Mouse (Mus musculus) forebrain, embryonic 15.5 days (tissue): ENCODE results near the gene Gm11060. TPM values are rescaled to one million over a fixed set of nuclear protein-coding genes. Genes with fewer than 3 reads are reported as not detected.

Experiments used
- ATAC-seq: fragments of 200-750 bp; cut with Nextera tagmentation; replicated peaks from 2 replicates; pipeline ENCODE4 v1.8.0; 2017; ENCODE audit warnings: mild to moderate bottlenecking, moderate TSS enrichment, moderate library complexity
- H3K27ac ChIP-seq: fragments of 300-500 bp; sonication (generic); replicated peaks from 2 replicates; pipeline ENCODE4 v1.5.1; 2015; ENCODE audit warnings: mild to moderate bottlenecking, inconsistent platforms
- H3K27me3 ChIP-seq: fragments of 300-500 bp; sonication (generic); 2 replicates; pipeline ENCODE4 v1.6.1; 2015; ENCODE audit warnings: inconsistent platforms
- H3K36me3 ChIP-seq: fragments of 300-500 bp; sonication (generic); 2 replicates; pipeline ENCODE4 v1.6.1; 2015; ENCODE audit warnings: mild to moderate bottlenecking, inconsistent platforms
- H3K4me1 ChIP-seq: fragments of 300-500 bp; sonication (generic); 2 replicates; pipeline ENCODE4 v1.6.1; 2015; ENCODE audit warnings: inconsistent platforms
- H3K4me2 ChIP-seq: fragments of 300-500 bp; sonication (generic); replicated peaks from 2 replicates; pipeline ENCODE4 v1.6.1; 2015; ENCODE audit warnings: mild to moderate bottlenecking, inconsistent platforms
- H3K4me3 ChIP-seq: fragments of 300-500 bp; sonication (generic); 2 replicates; pipeline ENCODE4 v1.5.1; 2015; ENCODE audit warnings: mild to moderate bottlenecking, inconsistent platforms
- H3K9ac ChIP-seq: fragments of 300-500 bp; sonication (generic); replicated peaks from 2 replicates; pipeline ENCODE4 v1.6.1; 2015; ENCODE audit warnings: mild to moderate bottlenecking, inconsistent platforms
- H3K9me3 ChIP-seq: fragments of 300-500 bp; sonication (generic); 2 replicates; pipeline ENCODE4 v1.6.1; 2016; ENCODE audit warnings: inconsistent platforms
- WGBS: fragments of 180-500 bp; shearing (Covaris S2); methylation state at CpG from one replicate; pipeline ENCODE4 v1.1.7; 2015; ENCODE audit warnings: mixed read lengths; 5-methylcytosine and 5-hydroxymethylcytosine counted together
- polyA plus RNA-seq: library from polyadenylated mRNA; unstranded; fragments of >200 nt; fragmentation: Nextera tagmentation; extraction: Ambion mirVana; gene quantifications from 2 replicates; pipeline ENCODE4 v1.2.1, GENCODE M21; 2015

Gene Gm11060
- polyA plus RNA-seq, 1 experiment from 2014 or later: not detected

DNA sequence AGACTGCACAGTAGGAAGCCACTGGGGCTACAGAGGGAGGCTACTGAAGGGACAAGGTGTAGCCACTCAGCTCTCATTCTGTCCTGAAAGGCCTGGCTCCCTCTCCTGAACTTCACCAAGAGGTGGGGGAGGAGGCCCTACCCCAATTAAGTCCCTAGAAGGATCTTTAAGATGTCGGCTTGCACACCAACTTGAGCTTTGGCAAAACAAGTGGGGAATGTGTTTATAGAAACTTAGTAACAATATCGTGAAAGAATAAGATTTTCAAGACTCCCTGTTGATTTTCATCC lies 39.9 kb downstream of the Gm11060 start:
- WGBS: 2% methylated on average over 2 of the region's 2 CpGs
- Histone ChIP-seq H3K9ac (no peak overlapping the region), H3K36me3 (no peaks in the 10 kb centered on the region), H3K27me3 (peaks cover 90% of the 10 kb centered on the region), H3K9me3 (no peaks in the 10 kb centered on the region), H3K4me1 (peaks cover 21% of the 10 kb centered on the region), H3K4me3 (no peak overlapping the region), H3K4me2 (no peak overlapping the region), H3K27ac (no peak overlapping the region)
- no peak for ATAC-seq

DNA sequence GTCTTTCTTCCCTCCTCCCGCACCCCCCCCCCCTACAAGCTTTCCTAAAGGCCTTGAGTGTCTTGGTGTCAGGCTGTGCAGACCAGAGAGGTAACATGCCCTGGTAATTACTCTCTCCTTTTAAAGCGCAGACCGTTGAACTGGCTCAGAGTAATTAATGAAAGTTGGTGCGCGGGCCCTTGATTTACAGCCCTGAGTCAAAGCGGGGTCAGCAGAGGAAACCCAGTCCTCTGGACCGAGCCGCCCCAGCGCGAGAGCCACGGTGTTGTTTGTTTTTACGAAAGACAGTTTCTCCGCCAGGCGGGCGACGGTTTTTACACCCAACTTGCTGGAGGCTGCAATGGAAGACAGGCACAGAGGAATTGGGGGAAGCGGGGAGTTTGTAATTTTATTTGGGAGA lies 40.5 kb downstream of the Gm11060 start:
- WGBS: under 1% methylated on average over 17 of the region's 17 CpGs
- Histone ChIP-seq H3K4me2 (no peak overlapping the region), H3K4me3 (no peak overlapping the region), H3K36me3 (no peaks in the 10 kb centered on the region), H3K27ac (no peak overlapping the region), H3K4me1 (peaks cover 16% of the 10 kb centered on the region), H3K9me3 (no peaks in the 10 kb centered on the region), H3K9ac (no peak overlapping the region), H3K27me3 (peaks cover 90% of the 10 kb centered on the region)
- no peak for ATAC-seq

DNA sequence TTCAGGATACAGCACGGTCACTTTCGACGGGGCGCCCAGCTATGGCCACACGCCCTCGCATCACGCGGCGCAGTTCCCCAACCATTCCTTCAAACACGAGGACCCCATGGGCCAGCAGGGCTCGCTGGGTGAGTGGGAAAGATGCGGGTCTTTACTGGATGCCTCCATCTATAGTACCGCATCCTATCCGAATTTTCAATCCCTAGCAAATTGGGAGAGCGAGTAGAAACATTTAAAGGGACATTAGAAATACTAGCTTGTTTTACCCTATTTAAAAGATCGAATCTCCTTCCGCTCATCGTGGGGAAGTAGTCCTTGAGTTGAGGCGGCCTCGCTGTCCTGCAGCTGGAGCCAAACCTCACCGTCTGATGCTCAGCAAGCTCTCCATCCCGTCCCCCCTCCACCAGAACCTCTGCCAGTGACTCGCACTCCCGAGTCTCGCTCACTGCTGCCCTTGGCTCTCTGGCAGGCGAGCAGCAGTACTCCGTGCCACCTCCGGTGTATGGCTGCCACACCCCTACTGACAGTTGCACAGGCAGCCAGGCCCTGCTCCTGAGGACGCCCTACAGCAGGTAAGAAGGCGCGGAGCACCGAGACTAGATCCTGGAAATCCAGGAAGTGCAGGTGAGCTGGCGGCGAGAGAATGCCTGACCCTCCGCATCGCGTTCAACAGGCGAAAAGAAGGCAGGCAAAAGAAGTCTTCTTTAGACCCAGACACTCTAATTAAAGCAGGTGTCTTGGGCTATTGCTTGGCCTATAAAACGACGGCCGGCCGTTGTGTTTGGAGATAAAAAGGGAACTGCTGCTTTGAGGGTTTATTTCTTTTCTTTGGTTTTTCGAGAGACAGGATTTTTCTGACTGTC lies 41.3 kb downstream of the Gm11060 start:
- no peak; the same call in 1 of the 2 replicates for ATAC-seq

DNA sequence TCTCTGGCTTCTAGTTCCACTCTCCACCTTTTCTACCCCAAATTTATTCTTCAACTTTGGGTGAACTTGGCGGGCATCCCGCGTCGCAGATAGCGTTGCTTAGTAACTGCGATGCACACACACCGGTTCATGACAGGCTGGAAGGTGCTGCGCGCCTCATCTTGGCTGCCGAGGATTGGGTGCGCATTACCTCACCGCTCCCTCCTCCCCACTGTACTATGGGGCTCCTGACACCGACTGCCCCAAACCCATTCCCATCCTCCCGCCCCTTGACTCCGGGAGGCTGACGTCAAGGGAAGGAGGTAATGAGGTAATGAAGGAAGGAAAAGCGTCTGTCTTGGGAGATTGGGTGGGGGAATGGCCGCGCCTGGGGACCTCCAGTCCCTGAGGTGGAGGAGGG lies 42.5 kb downstream of the Gm11060 start:
- Histone ChIP-seq H3K9me3 (no peaks in the 10 kb centered on the region), H3K36me3 (no peaks in the 10 kb centered on the region), H3K9ac (no peak overlapping the region), H3K27me3 (peaks cover 92% of the 10 kb centered on the region), H3K4me3 (peak overlapping the region; percentile 5; the same call in 1 of the 2 replicates), H3K27ac (no peak overlapping the region), H3K4me2 (peak overlapping the region; percentile 16; the same call in 1 of the 2 replicates), H3K4me1 (peaks cover 14% of the 10 kb centered on the region)
- peak; percentile 83 for ATAC-seq
- under 1% methylated on average over 19 of the region's 19 CpGs for WGBS

More for the DNA sequence above, 41.3 kb downstream of the Gm11060 start:
- Histone ChIP-seq H3K27me3 (peaks cover 91% of the 10 kb centered on the region), H3K9me3 (no peaks in the 10 kb centered on the region), H3K4me2 (no peak overlapping the region), H3K27ac (no peak overlapping the region), H3K9ac (no peak overlapping the region), H3K4me1 (peaks cover 14% of the 10 kb centered on the region), H3K4me3 (no peak overlapping the region), H3K36me3 (no peaks in the 10 kb centered on the region)
- WGBS: 1% methylated on average over 43 of the region's 43 CpGs

DNA sequence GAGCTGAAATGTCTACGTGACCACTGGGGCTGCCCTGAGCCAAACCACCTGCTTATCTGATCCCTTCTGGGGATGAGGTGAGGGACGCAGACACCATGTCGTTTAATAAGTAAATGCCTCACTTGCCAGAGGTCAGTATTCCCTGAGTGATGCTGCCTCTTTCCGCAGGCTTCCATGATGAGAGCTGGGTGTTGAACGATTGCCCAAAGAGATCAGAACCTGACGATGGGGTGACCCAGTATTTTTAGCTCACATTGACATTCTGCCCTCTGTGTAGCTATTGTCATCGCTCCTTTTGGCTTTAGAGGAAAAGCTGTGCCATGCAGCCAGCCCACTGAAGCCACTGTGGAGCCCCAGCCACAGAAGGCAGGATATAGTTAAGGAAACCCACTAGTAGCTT lies 47.7 kb downstream of the Gm11060 start:
- no peak overlapping the region for H3K9ac ChIP-seq
- H3K4me1 ChIP-seq: peaks cover under 1% of the 10 kb centered on the region
- no peaks in the 10 kb centered on the region for H3K9me3 ChIP-seq
- H3K36me3 ChIP-seq: no peaks in the 10 kb centered on the region
- no peak overlapping the region for H3K27ac ChIP-seq
- no peak for ATAC-seq
- H3K27me3 ChIP-seq: peaks cover 54% of the 10 kb centered on the region
- WGBS: 79% methylated on average over 7 of the region's 7 CpGs
- H3K4me3 ChIP-seq: no peak overlapping the region
- H3K4me2 ChIP-seq: no peak overlapping the region

DNA sequence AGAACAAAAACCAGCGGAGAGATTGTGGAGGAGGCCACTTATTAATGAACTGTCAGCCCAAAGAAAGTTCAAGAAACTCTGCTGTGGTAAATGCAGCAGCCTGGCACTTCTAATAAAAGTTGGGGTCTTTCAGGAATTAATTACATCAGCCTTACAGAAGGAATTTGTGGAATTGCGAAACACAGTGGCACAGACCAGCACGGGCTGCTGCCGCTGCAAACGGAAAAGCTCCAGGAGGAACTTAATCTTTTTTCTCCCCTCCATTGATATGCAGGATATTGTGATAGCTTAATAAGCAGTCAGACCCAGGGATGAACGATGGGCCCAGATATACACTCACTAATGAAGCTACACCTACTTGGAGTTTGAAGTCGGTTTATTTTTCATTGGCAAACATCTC lies 49.6 kb downstream of the Gm11060 start:
- no peaks in the 10 kb centered on the region for H3K4me1 ChIP-seq
- ATAC-seq: no peak

More for the DNA sequence above, 49.6 kb downstream of the Gm11060 start:
- Histone ChIP-seq H3K36me3 (no peaks in the 10 kb centered on the region), H3K27me3 (peaks cover 35% of the 10 kb centered on the region), H3K4me2 (no peak overlapping the region), H3K27ac (no peak overlapping the region), H3K9me3 (no peaks in the 10 kb centered on the region), H3K9ac (no peak overlapping the region), H3K4me3 (no peak overlapping the region)
- WGBS: 30% methylated on average over 7 of the region's 7 CpGs

Other genes with a start within 250 kb of the Gm11060 start
- 0.37 and 0.39 TPM in 2 replicates for gene Prrg4, start 242.1 kb upstream of the Gm11060 start, polyA plus RNA-seq
- 6.6 and 6.8 TPM in 2 replicates for gene Ccdc73, start 224.2 kb upstream of the Gm11060 start, polyA plus RNA-seq
- 199 and 201 TPM in 2 replicates for gene Eif3m, start 74.9 kb upstream of the Gm11060 start, polyA plus RNA-seq
- gene Wt1, start 34.5 kb downstream of the Gm11060 start, polyA plus RNA-seq: 0.08 TPM in 1 of 2 replicates, not detected in the other
- gene Them7, start 132.3 kb downstream of the Gm11060 start, polyA plus RNA-seq: not detected in 2 replicates